Mouse (Mus musculus): Measurements from ENCODE around the gene Olfr564.

- no peak for TF ChIP-seq POLR2A (IDR thresholded peaks at IDR 0.05; ENCODE audit: control insufficient read depth, low read depth, low read length)
- no peak for TF ChIP-seq CTCF (IDR thresholded peaks at IDR 0.05; ENCODE audit: control insufficient read depth, insufficient read depth, insufficient replicate concordance, low read depth, low read length)
Observed at GRCm38 (mm10) chr7:102759266-102759665, 44.0 kb upstream of the Olfr564 start, which contains the start of the genes Olfr560 and Olfr78.

Measured in testis, adult 2 months (tissue).